Mouse (Mus musculus) heart, adult 18-20 months (tissue): Measurements from ENCODE around the gene Ccdc65. TPM values are rescaled to one million over a fixed set of nuclear protein-coding genes. Genes with fewer than 3 reads are reported as not detected.
"Not testable (repeated sequence)": the region's sequence is repeated elsewhere in the genome, so short reads cannot be mapped to it uniquely, and the experiment has no call there.

Experiments
- DNase-seq, 2 experiments: peaks; one replicate each; pipeline ENCODE4 v3.0.0; 2021 to 2022; ENCODE audit warnings: mixed read lengths in 1 of 2
- total RNA-seq, 2 experiments: library from RNA; stranded (reverse); gene quantifications; 2 replicates each; pipeline ENCODE4 v1.2.3; 2021

Ccdc65 gene
- total RNA-seq, 2 experiments from 2014 or later, result 0.67 to 0.72 TPM

GRCm38 (mm10) chr15:98737881-98738280 is 29.9 kb downstream of the Ccdc65 start:
- peak in 1 of 2 experiments; percentile 35 for DNase-seq

GRCm38 (mm10) chr15:98738796-98739195 is 30.8 kb downstream of the Ccdc65 start:
- no peak for DNase-seq

- DNase-seq, result no peak
These were observed 32.2 kb downstream of the Ccdc65 start for GRCm38 (mm10) chr15:98740219-98740618.

GRCm38 (mm10) chr15:98742766-98743428 is 34.9 kb downstream of the Ccdc65 start:
- no peak for DNase-seq

GRCm38 (mm10) chr15:98743863-98744262 is 35.9 kb downstream of the Ccdc65 start:
- DNase-seq, result not testable (repeated sequence)

- no peak for DNase-seq
These were observed 38.4 kb downstream of the Ccdc65 start for GRCm38 (mm10) chr15:98746344-98746965.

GRCm38 (mm10) chr15:98747296-98747695 is 39.3 kb downstream of the Ccdc65 start:
- DNase-seq, result no peak

- no peak for DNase-seq
These were observed 41.1 kb downstream of the Ccdc65 start for GRCm38 (mm10) chr15:98749093-98749492.

GRCm38 (mm10) chr15:98753021-98753423 is 45.0 kb downstream of the Ccdc65 start:
- no peak for DNase-seq

GRCm38 (mm10) chr15:98754125-98754524 is 46.1 kb downstream of the Ccdc65 start:
- no peak for DNase-seq

GRCm38 (mm10) chr15:98762201-98762621 is 54.2 kb downstream of the Ccdc65 start:
- peak; percentile 56 to 80 for DNase-seq

- peak; percentile 96 to 97 for DNase-seq
These were observed 54.9 kb downstream of the Ccdc65 start, which contains the start of gene Arf3 for GRCm38 (mm10) chr15:98762670-98763529. Gene Arf3 (minus strand): TSS chr15:98763214.

GRCm38 (mm10) chr15:98765929-98766328 is 57.9 kb downstream of the Ccdc65 start:
- DNase-seq, result no peak

GRCm38 (mm10) chr15:98768259-98768658 is 60.3 kb downstream of the Ccdc65 start:
- no peak for DNase-seq

GRCm38 (mm10) chr15:98771813-98772425 is 63.9 kb downstream of the Ccdc65 start:
- DNase-seq, result no peak

- DNase-seq, result no peak
These were observed 64.7 kb downstream of the Ccdc65 start for GRCm38 (mm10) chr15:98772511-98773211.

Other genes starting within 250 kb of the Ccdc65 start
- gene OR5BS1P, start 238.3 kb upstream of the Ccdc65 start, total RNA-seq, result not detected
- gene Lalba, start 225.5 kb upstream of the Ccdc65 start, total RNA-seq, result under 1 TPM in 1 of 2 experiments, not detected in 1; 0.39 TPM
- gene Olfr279, start 215.8 kb upstream of the Ccdc65 start, total RNA-seq, result not detected
- 10 to 100 TPM; 73.5 to 85.8 TPM for gene Kansl2, start 173.9 kb upstream of the Ccdc65 start, total RNA-seq
- 10 to 100 TPM; 26.3 to 31.2 TPM for gene Ccnt1, start 137.3 kb upstream of the Ccdc65 start, total RNA-seq
- 1 to 10 TPM; 2.5 to 2.8 TPM for gene 4930415O20Rik, start 137.2 kb upstream of the Ccdc65 start, total RNA-seq
- 100 to 1,000 TPM; 141 to 148 TPM for gene Adcy6, start 98.1 kb upstream of the Ccdc65 start, total RNA-seq
- gene Cacnb3, start 77.4 kb upstream of the Ccdc65 start, total RNA-seq, result 1 to 10 TPM; 2.7 to 3.3 TPM
- 10 to 100 TPM; 60.7 to 63.2 TPM for gene Ddx23, start 45.3 kb upstream of the Ccdc65 start, total RNA-seq
- 1 to 10 TPM in 1 of 2 experiments, under 1 TPM in 1; 0.77 to 1.3 TPM for gene Rnd1, start 30.7 kb upstream of the Ccdc65 start, total RNA-seq
- gene Fkbp11, start 20.0 kb downstream of the Ccdc65 start, total RNA-seq, result 1 to 10 TPM; 7.9 to 8.5 TPM
- gene Arf3, start 55.0 kb downstream of the Ccdc65 start, total RNA-seq, result 10 to 100 TPM; 17.8 to 21.5 TPM
- gene Wnt10b, start 69.9 kb downstream of the Ccdc65 start, total RNA-seq, result under 1 TPM; 0.10 to 0.20 TPM
- not detected for gene Wnt1, start 81.7 kb downstream of the Ccdc65 start, total RNA-seq
- gene Ddn, start 101.3 kb downstream of the Ccdc65 start, total RNA-seq, result under 1 TPM; 0.64 to 0.79 TPM
- 100 to 1,000 TPM; 107 to 125 TPM for gene Prkag1, start 123.3 kb downstream of the Ccdc65 start, total RNA-seq
- 10 to 100 TPM; 47.0 to 58.4 TPM for gene Kmt2d, start 163.0 kb downstream of the Ccdc65 start, total RNA-seq
- 1 to 10 TPM; 1.5 to 2.2 TPM for gene Rhebl1, start 186.3 kb downstream of the Ccdc65 start, total RNA-seq
- gene Dhh, start 190.3 kb downstream of the Ccdc65 start, total RNA-seq, result 1 to 10 TPM in 1 of 2 experiments, under 1 TPM in 1; 0.87 to 1.8 TPM
- gene Lmbr1l, start 210.0 kb downstream of the Ccdc65 start, total RNA-seq, result 1 to 10 TPM; 7.4 to 9.8 TPM
- 100 to 1,000 TPM; 138 to 153 TPM for gene Tuba1b, start 226.4 kb downstream of the Ccdc65 start, total RNA-seq
- gene Gm49450, start 245.3 kb downstream of the Ccdc65 start, total RNA-seq, result not detected
- 10 to 100 TPM; 63.6 to 78.8 TPM for gene Tuba1a, start 245.5 kb downstream of the Ccdc65 start, total RNA-seq